Mouse (Mus musculus) cerebellum, postnatal 10 days (tissue): ENCODE results near the gene Zdhhc20.
"Not testable (repeated sequence)": the region's sequence is repeated elsewhere in the genome, so short reads cannot be mapped to it uniquely, and the experiment has no call there.

Experiments used
- DNase-seq, 2 experiments: peaks; one replicate each; pipeline ENCODE4 v3.0.0; 2021; ENCODE audit warnings: mixed read lengths in 2 of 2

Zdhhc20 gene

DNA sequence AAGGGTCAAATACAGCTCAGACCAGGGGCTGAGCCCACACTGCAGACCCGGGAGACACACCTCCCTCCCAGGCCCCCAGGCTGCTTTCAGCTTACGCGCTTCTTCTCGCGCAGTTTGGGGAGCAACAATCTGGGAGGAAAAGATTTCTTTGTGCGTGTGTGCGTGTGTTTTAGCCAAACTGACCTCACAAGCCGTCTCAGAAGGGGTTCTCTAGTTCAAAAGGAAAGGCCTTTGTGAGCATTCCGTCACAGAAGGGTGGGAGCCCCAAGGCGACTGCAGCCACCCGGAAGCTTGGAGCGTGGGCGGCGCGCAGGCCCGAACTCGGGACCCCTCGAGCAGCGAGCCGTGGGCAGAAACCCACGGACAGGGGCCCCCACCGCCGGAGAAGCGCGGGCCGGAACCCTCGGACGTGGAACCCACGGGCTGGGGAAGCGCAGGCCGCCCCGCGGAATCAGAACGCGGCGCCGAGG is 500 bp downstream of the Zdhhc20 start:
- no peak for DNase-seq

DNA sequence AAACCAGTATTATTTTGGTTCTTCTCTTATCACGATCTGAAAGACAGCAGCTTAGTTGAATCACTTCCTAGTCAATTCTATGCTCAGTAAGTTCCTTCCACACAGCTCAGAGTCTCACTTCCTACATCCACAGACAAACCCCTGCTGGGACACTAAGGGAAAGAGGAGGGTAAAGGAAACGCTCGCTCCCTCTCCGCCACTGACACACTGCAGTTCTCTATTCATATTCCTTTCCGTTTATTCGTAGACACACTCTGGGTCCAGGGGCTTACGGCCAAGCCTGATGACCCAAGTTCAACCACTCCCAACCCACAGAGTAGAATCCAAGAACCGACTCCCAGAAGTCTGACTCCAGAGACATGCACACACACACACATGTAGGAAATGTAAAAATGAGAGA is 2.9 kb downstream of the Zdhhc20 start:
- no peak for DNase-seq

DNA sequence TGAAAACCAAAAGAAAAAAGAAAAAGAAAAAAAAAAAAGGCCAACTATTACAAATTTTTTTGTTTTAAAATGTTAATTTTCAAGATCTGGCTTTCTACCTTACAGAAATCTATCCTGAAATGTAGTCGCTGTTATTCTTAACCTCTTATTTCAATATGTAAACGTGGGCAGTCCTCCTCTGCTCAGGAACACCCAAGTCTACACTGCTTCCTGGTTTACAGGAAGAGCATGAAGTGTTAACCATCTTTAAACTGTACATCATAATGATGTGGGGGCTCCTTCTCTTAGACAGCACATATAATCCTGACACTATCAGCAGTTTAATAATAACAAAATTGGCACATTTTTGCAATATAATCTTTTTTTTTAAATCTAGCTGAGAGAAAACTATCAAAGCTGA is 4.0 kb downstream of the Zdhhc20 start:
- DNase-seq, result no peak

DNA sequence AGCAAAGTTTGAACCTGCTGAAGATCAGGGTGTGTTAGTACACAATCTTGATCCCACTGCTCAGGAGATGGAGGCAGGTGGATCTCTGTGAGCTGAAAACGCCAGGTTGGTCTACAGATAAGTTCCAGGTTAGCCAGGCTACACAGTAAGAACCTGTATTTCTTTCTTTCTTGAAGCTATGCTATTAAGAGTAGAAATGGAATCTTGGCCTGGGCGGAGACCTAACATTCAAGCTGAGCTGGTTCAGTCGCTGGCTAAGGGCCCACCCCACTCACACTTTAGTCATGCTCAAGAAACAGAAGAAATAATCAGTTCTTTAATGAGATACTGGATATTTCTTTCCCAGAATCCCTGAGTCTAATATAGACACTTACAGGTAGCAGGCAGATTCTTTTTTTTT is 6.7 kb downstream of the Zdhhc20 start:
- DNase-seq, result no peak

DNA sequence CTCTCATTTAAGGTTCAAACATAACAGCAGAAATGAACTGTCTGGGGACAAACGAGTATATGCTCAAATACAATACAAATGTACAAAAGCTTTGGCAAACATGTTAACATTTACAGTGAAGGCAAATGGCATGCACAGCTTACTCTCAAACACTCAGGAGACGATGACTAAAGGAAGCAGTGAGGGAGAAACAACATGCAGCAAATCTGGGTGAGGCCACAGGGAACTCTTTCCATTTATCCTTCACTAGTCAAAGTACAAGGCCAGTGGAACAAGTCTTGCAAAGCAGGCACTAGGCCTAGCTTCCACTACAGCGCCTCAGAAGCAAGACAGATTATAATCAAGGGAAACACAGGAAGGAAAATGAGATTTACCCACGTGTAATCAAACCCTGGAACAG is 7.4 kb downstream of the Zdhhc20 start:
- DNase-seq, result no peak

DNA sequence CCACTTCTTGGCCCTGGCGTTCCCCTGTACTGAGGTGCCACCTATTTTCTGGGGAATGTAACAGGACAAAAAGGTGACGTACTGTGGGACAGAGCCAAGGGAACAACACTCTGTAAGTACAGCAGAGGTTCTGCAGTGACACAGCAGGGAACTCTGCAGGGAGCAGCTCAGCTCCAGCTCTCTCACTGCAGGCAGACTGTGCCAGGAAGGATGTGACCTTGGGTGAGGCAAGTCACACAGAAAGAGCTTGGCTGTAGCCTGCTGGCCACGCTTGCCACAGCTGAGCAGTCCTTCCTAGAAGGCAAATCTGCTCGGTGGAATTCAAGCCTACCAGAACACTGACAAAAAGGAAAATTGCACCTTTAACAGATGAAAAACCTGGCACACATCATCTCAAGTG is 8.3 kb downstream of the Zdhhc20 start:
- DNase-seq, result peak; percentile 25 to 53

DNA sequence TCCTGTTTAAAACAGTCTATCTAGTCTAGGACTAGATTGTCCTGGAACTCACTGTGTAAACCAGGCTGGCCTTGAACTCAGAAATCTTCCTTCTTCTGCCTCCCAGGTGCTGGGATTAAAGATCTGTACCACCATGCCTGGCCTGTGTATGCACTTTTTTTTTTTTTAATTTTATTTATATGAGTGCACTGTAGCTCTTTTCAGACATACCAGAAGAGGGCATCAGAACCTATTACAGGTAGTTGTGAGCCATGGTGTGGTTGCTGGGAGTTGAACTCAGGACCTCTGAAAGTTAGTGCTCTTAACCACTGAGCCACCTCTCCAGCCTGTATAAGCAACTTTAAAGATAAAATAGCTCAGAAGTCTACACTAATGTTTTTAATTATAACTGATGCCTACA is 9.0 kb downstream of the Zdhhc20 start:
- DNase-seq, result no peak

DNA sequence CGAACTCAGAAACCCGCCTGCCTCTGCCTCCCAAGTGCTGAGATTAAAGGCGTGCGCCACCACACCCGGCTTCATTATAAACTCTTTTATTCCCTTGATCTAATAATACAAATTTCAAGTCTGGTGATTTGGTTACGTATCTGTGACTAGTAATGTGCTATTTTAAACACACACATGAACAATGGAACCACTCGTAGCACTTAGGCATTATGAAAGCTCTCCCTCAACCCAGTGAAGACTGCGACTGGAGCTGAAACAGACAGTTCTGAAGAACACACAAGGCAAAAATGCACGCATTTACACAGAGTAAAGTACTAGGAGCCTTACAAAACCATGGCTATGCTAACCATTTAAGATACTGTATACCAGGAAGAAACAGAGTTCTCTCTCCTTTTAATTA is 12.2 kb downstream of the Zdhhc20 start:
- no peak for DNase-seq

DNA sequence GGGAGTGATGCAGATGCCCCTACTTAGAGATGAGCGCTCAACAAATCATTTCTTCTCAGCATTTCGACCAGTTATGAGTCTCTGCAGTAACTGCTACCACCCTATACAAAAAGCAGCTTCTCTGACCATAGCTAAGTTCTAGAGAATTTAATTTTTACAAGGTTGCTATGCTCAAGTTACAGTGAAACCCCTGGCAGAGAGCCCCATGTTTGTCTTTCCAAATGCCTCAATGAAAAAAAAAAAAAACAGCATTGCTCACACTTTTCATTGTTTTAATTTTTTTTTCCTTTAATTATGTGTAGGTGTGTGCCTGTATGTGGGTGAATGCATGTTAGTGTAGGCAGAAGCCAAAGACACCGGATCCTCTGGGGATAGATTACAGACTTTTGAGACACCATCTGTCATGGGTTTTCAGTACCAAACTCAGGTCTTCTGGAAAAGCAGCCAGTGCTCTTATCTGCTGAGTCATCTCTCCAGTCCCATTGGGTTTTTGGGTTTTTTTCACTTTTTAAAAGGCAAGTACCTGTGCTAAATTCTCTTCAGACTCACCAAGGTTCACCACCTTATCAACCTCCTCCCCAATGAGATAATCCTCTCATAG is 23.3 kb downstream of the Zdhhc20 start:
- peak; percentile 20 to 29 for DNase-seq

DNA sequence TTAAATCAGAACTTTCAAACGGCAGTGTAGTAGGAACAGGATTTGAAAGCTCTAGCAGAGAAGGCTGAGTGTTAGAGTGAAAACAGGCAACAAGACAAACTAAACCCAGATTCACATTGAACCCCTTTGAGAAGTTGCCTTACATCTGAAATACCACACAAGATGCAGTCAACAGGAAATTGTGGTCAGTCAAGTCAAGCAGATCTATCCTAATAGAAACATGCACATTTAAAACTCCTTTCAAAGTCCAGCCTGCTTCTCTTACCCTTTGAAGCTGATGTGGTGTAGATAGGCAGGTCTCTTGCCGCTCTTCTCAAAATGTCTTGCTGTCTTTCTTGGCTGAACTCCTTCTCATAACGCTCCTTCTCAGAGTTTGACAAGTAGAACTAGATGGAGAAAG is 24.8 kb downstream of the Zdhhc20 start:
- no peak for DNase-seq

DNA sequence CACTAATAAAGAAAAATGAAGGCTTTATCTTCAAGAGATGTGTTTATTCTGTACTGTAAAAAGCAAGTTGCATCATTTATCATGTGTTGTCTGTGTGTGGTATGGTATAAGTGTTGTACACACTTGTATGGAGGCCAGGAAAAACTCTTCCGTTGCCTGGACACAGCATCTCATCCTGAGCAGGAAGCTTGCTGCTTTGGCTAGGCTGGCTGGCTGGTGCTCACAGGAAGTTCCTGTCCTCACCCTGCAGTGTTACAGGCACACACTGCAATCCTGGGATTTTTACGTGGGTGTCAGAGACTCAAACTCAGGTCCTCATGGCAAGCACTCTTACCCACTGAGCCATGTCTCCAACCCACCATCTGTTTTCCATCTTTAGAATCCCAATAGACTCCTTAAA is 26.9 kb downstream of the Zdhhc20 start:
- no peak for DNase-seq

DNA sequence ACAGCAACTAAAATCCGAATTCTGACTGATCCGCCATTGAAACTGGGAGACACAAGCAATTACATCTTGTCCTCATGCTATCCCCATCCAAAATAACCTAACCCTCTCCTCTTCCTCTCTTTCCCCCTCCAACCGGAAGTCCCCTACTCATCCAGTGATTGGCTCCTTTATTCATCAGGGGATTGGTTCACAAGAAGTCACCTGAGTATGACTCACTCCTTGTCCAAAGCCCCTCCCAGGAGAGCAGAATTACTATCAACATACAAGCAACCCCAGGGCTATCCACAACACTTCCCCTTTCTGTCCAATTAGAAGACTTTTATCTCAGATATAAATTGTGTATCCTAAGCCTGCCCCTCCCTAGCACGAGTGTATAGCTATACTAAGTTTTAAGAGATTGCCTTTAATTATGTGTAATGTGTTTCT is 28.1 kb downstream of the Zdhhc20 start:
- no peak for DNase-seq

DNA sequence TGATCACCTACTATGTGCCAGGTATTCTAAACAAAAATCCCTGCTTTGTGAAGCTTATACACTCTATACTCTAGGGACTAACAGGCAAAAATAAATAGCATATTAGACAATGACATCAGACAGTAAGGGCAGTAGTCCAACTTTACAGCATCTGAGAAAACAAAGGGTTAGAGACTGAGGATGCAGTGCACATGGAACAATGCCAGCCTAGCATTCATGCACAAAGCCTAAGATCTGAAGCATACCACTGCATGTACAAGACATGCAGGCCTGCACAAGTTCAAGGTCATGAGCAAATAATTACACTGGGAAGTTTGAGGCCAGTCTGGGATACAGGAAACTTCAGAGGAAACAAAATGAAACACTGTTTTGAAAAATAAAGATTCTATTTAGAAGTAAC is 30.6 kb downstream of the Zdhhc20 start:
- no peak for DNase-seq

DNA sequence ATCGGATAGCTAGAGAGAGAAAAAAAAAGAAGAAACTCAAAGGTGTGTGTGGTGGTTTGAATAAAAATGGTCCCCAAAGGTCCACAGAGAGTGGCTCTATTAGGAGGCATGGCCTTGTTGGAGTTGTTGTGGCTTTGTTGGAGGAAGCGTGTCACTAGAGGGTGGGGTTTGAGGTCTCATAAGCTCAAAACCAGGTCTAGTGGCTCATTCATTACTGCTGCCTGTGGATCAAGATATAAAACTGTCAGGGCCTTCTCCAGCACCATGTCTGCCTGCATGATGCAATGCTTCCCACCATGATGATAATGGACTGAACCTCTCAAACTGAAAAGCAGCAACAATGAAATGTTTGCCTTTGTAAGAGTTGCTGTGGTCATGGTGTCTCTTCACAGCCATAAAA is 31.5 kb downstream of the Zdhhc20 start:
- no peak for DNase-seq

DNA sequence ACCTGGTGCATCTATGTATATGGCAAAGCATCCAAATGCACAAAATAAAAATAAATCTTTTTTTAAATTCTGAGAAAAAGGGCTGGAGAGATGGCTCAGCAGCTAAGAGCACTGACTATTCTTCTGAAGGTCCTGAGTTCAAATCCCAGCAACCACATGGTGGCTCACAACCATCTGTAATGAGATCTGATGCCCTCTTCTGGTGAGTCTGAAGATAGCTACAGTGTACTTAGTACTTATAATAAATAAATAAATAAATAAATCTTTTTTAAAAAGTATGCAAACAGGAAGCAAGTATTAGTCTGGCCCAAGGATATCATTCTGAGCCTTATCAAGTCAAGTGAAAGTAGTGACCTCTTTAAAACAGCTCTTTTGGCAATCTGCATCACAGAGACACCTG is 34.0 kb downstream of the Zdhhc20 start:
- DNase-seq, result not testable (repeated sequence)

DNA sequence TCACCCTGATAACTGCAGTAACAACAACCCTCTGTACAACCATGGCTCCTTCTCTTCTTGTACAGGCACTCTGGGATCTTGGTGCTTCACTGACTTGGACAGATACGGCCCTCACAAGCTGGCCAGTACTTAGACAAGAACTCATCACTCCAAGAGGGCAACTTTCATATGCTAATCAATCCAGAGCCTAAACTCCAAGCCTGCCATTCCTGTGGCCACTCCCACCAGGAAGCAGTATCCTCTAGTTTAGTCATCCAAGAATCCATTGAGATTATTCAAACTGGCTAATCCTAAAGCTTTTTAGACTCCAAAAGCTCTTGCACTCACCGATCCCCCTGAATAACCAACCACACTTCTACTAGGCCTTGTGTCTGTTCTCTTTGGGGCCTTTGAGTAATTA is 37.1 kb downstream of the Zdhhc20 start:
- DNase-seq, result no peak

DNA sequence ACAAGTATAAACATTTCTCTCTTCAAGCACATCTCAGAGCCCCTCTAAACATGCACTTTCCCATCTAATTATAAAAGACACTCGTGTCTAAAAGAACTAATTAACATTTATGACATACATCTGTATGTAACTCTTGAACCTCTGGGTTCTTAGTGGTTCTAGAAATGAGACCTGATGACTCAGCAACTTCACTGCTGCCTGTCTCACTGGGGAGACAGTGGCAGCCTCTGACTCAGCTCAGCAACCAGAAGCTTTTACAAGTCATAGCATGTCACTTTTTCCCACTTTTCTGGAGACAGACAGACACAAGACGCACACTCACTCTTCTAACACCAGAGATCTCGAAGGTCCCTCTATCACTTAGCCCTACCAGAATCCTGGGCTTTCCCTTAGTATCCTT is 39.7 kb downstream of the Zdhhc20 start:
- no peak for DNase-seq

DNA sequence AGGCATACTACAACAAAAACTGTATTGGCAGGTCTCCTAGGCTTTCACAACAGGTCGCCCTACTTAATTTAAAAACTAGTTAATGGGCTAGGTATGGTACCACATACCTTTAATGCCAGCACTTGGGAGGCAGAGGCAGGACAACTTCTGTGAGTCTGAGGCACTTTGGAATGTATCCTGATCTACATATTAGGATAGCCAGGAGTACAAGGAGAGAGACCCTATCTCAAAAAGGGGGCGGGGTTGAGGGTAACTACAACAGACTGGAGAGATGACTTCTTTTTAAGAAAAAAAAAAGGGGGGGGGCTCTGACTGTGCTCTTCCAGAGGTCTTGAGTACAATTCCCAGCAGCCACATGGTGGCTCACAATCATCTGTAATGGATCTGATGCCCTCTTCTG is 41.4 kb downstream of the Zdhhc20 start:
- no peak for DNase-seq

DNA sequence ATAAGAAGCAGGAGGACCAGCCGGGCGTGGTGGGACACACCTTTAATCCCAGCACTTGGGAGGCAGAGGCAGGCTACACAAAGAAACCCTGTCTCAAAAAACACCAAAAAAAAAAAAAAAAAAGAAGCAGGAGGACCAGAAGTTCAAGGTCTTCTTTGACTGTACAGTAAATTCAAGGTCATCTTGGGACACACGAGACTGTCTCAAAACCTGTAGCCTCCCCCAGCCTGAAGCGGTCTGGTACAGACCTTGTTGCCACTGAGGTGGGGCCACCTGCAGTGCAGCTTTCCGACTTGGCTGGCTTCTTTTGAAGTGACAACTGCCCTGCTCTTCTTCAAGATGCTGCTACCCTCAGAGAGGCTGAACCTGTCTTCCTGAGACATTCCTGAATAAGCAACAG is 42.0 kb downstream of the Zdhhc20 start:
- DNase-seq, result not testable (repeated sequence)

DNA sequence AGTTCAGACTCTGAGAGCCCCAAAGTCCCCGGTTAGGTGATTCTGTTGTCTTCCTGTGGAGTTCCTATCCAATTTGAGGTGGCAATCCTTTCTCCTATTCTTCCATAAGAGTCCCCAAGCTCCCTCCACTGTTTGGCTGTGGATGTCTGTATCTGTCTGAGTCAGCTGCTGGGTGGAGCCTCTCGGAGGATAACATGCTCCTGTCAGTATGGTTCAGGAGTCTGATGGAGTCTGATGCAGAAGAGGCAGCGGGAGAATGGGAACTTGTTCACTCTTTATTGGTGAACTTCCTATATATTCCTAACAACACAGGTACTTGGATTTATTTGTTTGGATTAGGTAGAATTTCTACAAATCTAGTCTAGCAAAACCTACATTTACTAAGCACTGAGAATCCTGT is 45.5 kb downstream of the Zdhhc20 start:
- no peak for DNase-seq

DNA sequence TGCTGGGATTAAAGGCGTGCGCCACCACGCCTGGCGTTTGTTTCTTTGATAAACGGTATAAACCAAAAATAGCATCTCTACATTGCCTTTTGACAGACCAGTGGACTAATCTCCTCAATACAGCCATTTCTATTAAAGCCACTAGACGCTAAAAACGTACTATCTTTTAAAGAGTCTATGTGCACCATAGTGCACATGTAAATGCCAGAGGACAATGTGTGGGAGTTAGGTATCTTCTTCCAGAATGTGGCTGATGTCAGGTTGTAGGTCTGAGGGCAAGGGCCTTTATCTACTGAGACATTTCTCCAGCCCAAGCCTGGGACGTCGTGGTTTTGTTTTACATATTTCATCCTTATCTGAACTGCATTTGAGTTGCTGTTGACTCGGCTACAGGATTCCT is 54.9 kb downstream of the Zdhhc20 start:
- DNase-seq, result no peak

DNA sequence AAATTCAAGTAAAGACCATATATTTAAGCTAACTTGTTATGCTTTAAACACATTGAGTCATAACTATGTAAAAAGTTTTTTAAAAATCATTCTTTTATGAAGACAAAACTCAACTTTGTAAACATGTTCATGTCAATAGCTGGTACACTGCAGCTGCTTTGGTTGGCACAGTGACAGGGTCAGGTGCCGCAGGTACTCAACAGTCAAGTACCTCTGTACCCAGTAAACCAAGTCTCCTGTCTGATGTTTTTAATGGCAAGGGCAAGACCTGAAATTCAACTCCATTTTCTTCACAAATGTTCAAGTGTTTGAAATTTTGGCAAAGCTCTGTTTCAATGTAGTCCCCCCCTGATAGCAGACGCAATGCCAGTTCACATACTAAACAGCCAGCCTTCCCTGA is 56.5 kb downstream of the Zdhhc20 start:
- no peak for DNase-seq

DNA sequence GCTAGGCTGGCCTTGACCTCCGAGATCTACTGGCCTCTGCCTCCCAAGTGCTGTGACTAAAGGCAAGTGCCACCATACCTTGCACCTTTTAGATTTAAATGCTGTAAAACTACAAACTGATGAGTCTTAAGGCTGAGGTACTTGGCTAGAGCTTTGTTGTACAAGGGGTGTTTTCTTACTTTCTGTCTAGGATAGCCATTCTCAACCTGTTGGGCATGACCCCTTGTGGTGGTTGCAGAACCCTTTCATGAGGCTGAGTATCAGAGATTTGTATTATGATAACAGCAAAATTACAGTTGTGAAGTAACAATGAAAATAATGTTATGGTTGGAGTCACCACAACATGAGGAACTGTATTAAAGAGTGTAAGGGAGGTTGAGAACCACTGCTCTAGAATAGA is 62.8 kb downstream of the Zdhhc20 start:
- no peak for DNase-seq

DNA sequence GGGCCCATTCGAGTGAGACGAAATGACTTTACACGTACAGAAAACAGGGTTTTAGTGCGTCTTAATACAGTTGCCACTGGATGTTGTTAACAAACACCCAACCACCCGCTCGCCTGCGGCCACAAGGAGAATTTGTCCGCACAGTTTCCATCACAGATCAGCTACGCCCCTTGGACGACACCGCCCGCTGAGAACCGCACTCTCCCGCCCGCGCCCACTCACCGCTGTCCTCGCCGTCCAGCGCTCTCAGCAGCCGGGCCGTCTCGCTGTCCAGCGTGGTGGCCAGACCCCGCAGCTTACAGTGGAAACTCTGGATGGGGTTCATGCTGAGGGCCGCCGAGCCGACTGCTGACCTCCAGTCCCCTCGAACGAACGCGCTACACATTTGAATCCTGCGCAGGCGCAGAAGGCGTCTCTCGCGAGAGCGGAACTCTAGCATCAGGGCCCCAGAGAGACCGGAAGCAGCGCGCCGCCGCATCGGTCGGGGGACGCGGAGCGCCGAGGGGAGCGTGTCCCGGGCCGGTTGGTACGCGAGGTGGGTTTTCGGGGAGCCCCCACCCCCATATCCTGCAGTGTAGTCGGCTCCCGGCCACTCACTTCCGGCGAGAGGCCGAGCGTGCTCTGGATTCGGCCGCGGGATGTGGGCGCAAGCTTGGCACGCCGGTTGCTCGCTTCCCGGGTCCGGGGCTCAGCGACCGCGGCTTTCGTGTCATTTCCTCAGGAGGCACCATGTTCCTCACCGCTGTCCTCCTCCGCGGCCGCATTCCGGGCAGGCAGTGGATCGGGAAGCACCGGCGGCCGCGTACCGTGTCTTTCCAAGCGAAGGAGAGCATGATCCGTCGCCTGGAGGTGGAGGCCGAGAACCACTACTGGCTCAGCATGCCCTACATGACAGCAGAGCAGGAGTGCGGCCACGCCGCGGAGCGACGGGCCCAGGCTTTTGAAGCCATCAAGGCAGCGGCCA is 64.0 kb downstream of the Zdhhc20 start, which contains the start of the genes Ska3 and Mrpl57:
Ska3 (minus strand) TSS at position 398 of the 964 bp plus-strand sequence.
Mrpl57 (plus strand) TSS at position 447 of the 964 bp plus-strand sequence.
- peak; percentile 95 to 96 for DNase-seq
